Comparison of ENCODE assay signal across 26 mouse cellular contexts in genomic region chr12:105134826-105135225, GRCm38 (mm10). TPM values are rescaled to one million over a fixed set of nuclear protein-coding genes. Genes with fewer than 3 reads are reported as not detected.
"Had no signal": no experiment of that assay in that cellular context is flagged by ENCODE, and none has a peak within 500 bp of the region (broad histone marks: within the 10 kb centered on the region; RNA-seq: fewer than 3 reads in every experiment).

No protein-coding gene starts in this region.

RNA-seq across cellular contexts. Expression of gene Tcl1b2, which starts 11.0 kb away (rescaled TPM):
- polyA plus RNA-seq: heart, embryonic 11.5 days; heart, embryonic 12.5 days; heart, embryonic 13.5 days; heart, embryonic 14.5 days; heart, embryonic 15.5 days; heart, embryonic 16.5 days; heart, postnatal 0 days; hindbrain, embryonic 10.5 days; hindbrain, embryonic 11.5 days; hindbrain, embryonic 12.5 days; hindbrain, embryonic 13.5 days; hindbrain, embryonic 14.5 days; hindbrain, embryonic 15.5 days; hindbrain, embryonic 16.5 days; hindbrain, postnatal 0 days; inflammation-experienced regulatory T-cells, adult 6 months; intestine, embryonic 14.5 days; intestine, embryonic 15.5 days; intestine, embryonic 16.5 days; intestine, postnatal 0 days; kidney, adult 2 months; kidney, embryonic 14.5 days; kidney, embryonic 15.5 days; kidney, embryonic 16.5 days; kidney, postnatal 0 days; large intestine, adult 2 months had no signal

RNA-seq across cellular contexts. Expression of gene Tcl1b1, which starts 24.7 kb away (rescaled TPM):
- polyA plus RNA-seq: heart, embryonic 11.5 days; heart, embryonic 12.5 days; heart, embryonic 13.5 days; heart, embryonic 14.5 days; heart, embryonic 15.5 days; heart, embryonic 16.5 days; heart, postnatal 0 days; hindbrain, embryonic 10.5 days; hindbrain, embryonic 11.5 days; hindbrain, embryonic 12.5 days; hindbrain, embryonic 13.5 days; hindbrain, embryonic 14.5 days; hindbrain, embryonic 15.5 days; hindbrain, embryonic 16.5 days; hindbrain, postnatal 0 days; inflammation-experienced regulatory T-cells, adult 6 months; intestine, embryonic 14.5 days; intestine, embryonic 15.5 days; intestine, embryonic 16.5 days; intestine, postnatal 0 days; kidney, adult 2 months; kidney, embryonic 14.5 days; kidney, embryonic 15.5 days; kidney, embryonic 16.5 days; kidney, postnatal 0 days; large intestine, adult 2 months had no signal

RNA-seq across cellular contexts. Expression of gene Tcl1b5, which starts 41.3 kb away (rescaled TPM):
- polyA plus RNA-seq: heart, embryonic 11.5 days; heart, embryonic 12.5 days; heart, embryonic 13.5 days; heart, embryonic 14.5 days; heart, embryonic 15.5 days; heart, embryonic 16.5 days; heart, postnatal 0 days; hindbrain, embryonic 10.5 days; hindbrain, embryonic 11.5 days; hindbrain, embryonic 12.5 days; hindbrain, embryonic 13.5 days; hindbrain, embryonic 14.5 days; hindbrain, embryonic 15.5 days; hindbrain, embryonic 16.5 days; hindbrain, postnatal 0 days; inflammation-experienced regulatory T-cells, adult 6 months; intestine, embryonic 14.5 days; intestine, embryonic 15.5 days; intestine, embryonic 16.5 days; intestine, postnatal 0 days; kidney, adult 2 months; kidney, embryonic 14.5 days; kidney, embryonic 15.5 days; kidney, embryonic 16.5 days; kidney, postnatal 0 days; large intestine, adult 2 months had no signal

RNA-seq across cellular contexts. Expression of gene Tcl1b3, which starts 56.0 kb away (rescaled TPM):
- polyA plus RNA-seq: heart, embryonic 11.5 days; heart, embryonic 12.5 days; heart, embryonic 13.5 days; heart, embryonic 14.5 days; heart, embryonic 15.5 days; heart, embryonic 16.5 days; heart, postnatal 0 days; hindbrain, embryonic 10.5 days; hindbrain, embryonic 11.5 days; hindbrain, embryonic 12.5 days; hindbrain, embryonic 13.5 days; hindbrain, embryonic 14.5 days; hindbrain, embryonic 15.5 days; hindbrain, embryonic 16.5 days; hindbrain, postnatal 0 days; inflammation-experienced regulatory T-cells, adult 6 months; intestine, embryonic 14.5 days; intestine, embryonic 15.5 days; intestine, embryonic 16.5 days; intestine, postnatal 0 days; kidney, adult 2 months; kidney, embryonic 14.5 days; kidney, embryonic 15.5 days; kidney, embryonic 16.5 days; kidney, postnatal 0 days; large intestine, adult 2 months had no signal
